Mouse (Mus musculus) intestine, embryonic 16.5 days (tissue): Measurements from ENCODE around the gene Hdac2. TPM values are rescaled to one million over a fixed set of nuclear protein-coding genes. Genes with fewer than 3 reads are reported as not detected.

Experiments
- ATAC-seq: fragments of 200-750 bp; cut with Nextera tagmentation; 2 replicates; pipeline ENCODE4 v1.8.0; 2017; ENCODE audit warnings: moderate TSS enrichment, moderate library complexity
- H3K27ac ChIP-seq: fragments of 300-500 bp; sonication (generic); 2 replicates; pipeline ENCODE4 v1.5.1; 2014; ENCODE audit warnings: mild to moderate bottlenecking, low read length
- H3K27me3 ChIP-seq: fragments of 300-500 bp; sonication (generic); replicated peaks from 2 replicates; pipeline ENCODE4 v1.6.1; 2014; ENCODE audit warnings: low read length, control low read depth, mixed read lengths; ENCODE audit not compliant: control insufficient read depth, insufficient read depth
- H3K36me3 ChIP-seq: fragments of 300-500 bp; sonication (generic); 2 replicates; pipeline ENCODE4 v1.6.1; 2014; ENCODE audit warnings: low read length, control low read depth; ENCODE audit not compliant: control insufficient read depth, insufficient read depth
- H3K4me1 ChIP-seq: fragments of 300-500 bp; sonication (generic); 2 replicates; pipeline ENCODE4 v1.6.1; 2014; ENCODE audit warnings: low read length, control low read depth, mixed read lengths; ENCODE audit not compliant: control insufficient read depth, insufficient read depth
- H3K4me2 ChIP-seq: fragments of 300-500 bp; sonication (generic); 2 replicates; pipeline ENCODE4 v1.6.1; 2014; ENCODE audit warnings: low read depth, low read length, control low read depth
- H3K4me3 ChIP-seq: fragments of 300-500 bp; sonication (generic); 2 replicates; pipeline ENCODE4 v1.5.1; 2014; ENCODE audit warnings: mild to moderate bottlenecking, low read length
- H3K9ac ChIP-seq: fragments of 300-500 bp; sonication (generic); 2 replicates; pipeline ENCODE4 v1.6.1; 2014; ENCODE audit warnings: low read depth, low read length
- H3K9me3 ChIP-seq: fragments of 300-500 bp; sonication (generic); 2 replicates; pipeline ENCODE4 v1.6.1; 2016; ENCODE audit warnings: low read length, control low read depth; ENCODE audit not compliant: control insufficient read depth
- WGBS: fragments of 180-500 bp; shearing (Covaris S2); extraction: QIAGEN DNeasy Blood & Tissue Kit; methylation state at CpG from one replicate; pipeline ENCODE4 v1.1.7; 2014; 5-methylcytosine and 5-hydroxymethylcytosine counted together
- polyA plus RNA-seq: library from polyadenylated mRNA; unstranded; fragments of >200 nt; fragmentation: Nextera tagmentation; extraction: Ambion mirVana; gene quantifications from 2 replicates; pipeline ENCODE4 v1.2.1, GENCODE M21; 2015

Hdac2 gene
- polyA plus RNA-seq, 1 experiment from 2014 or later = 136 TPM

DNA sequence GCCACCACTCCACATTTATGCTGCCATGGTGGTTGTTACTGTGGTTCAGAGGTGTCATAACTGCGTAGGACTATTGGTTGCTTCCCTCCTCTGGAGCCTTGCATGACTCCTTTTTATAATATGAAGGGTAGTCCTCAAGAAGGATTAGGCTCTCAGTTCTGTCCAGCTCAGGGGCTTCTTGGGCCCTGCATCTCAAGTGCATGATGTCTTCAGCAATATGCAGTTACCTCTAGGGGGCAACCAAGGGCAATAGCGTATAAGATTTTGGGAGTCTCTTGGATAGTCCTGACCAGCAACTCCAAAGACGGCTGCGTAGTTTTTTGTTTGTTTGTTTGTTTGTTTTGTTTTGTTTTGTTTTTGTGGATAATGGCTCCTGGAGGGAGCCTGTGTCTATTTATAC lies 7.5 kb downstream of the Hdac2 start:
- Histone ChIP-seq H3K4me1 (no peaks in the 10 kb centered on the region), H3K27me3 (no peaks in the 10 kb centered on the region), H3K9me3 (peaks cover 6% of the 10 kb centered on the region; the same call in 1 of the 2 replicates), H3K9ac (no peak overlapping the region), H3K4me2 (no peak overlapping the region), H3K36me3 (no peaks in the 10 kb centered on the region), H3K27ac (no peak overlapping the region), H3K4me3 (no peak overlapping the region)
- no peak for ATAC-seq
- 92% methylated on average over 4 of the region's 4 CpGs for WGBS

DNA sequence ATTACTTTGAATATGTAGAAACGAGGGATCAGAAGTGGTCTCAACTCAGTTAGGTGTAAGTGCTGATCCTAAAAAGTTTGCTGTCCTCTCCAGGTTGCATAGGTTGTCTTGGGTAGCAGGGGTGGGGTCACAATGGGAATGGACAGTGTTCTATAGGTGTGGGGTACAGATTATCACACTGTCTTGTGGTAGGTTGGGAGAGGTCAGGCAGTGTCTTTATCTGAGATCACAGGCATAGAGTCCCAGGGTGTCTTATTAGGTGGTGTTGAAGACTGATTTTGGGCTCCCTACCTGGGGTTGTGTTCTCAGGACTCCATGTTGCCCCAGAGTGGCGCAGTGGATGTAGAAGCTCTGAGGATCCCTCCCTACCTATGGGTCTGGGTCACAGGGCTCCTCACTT lies 17.8 kb downstream of the Hdac2 start:
- Histone ChIP-seq H3K4me1 (no peaks in the 10 kb centered on the region), H3K4me3 (no peak overlapping the region)

DNA sequence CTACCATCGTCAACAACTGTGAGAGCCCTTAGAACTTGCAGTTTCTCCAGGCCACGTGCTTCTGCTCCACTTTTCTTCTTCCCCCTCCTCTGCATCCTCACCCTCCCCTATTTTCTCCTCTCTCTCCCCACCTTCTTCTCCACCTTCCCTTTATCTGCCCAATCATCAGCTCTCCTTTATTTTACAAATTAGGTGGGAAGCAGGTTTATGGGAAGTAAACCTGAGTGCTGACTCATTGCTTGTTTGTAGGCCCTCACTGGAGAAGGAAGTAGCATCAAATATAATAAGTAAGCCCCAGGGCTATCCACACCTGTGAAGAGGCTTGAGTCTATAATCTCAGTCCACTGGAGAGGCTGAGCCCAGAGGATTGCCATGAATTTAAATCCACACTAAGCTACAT lies 26.5 kb downstream of the Hdac2 start:
- Histone ChIP-seq H3K4me2 (no peak overlapping the region), H3K4me3 (no peak overlapping the region), H3K36me3 (peaks cover 9% of the 10 kb centered on the region; the same call in 1 of the 2 replicates), H3K9me3 (no peaks in the 10 kb centered on the region), H3K4me1 (no peaks in the 10 kb centered on the region), H3K27ac (no peak overlapping the region), H3K9ac (no peak overlapping the region), H3K27me3 (no peaks in the 10 kb centered on the region)
- 96% methylated on average over 2 of the region's 2 CpGs for WGBS
- no peak for ATAC-seq

More for the DNA sequence above, 17.8 kb downstream of the Hdac2 start:
- Histone ChIP-seq H3K9me3 (no peaks in the 10 kb centered on the region), H3K27ac (no peak overlapping the region), H3K27me3 (no peaks in the 10 kb centered on the region), H3K36me3 (peaks cover 16% of the 10 kb centered on the region; the same call in 1 of the 2 replicates), H3K4me2 (no peak overlapping the region), H3K9ac (no peak overlapping the region)
- ATAC-seq = no peak
- WGBS = 96% methylated on average over 2 of the region's 2 CpGs

DNA sequence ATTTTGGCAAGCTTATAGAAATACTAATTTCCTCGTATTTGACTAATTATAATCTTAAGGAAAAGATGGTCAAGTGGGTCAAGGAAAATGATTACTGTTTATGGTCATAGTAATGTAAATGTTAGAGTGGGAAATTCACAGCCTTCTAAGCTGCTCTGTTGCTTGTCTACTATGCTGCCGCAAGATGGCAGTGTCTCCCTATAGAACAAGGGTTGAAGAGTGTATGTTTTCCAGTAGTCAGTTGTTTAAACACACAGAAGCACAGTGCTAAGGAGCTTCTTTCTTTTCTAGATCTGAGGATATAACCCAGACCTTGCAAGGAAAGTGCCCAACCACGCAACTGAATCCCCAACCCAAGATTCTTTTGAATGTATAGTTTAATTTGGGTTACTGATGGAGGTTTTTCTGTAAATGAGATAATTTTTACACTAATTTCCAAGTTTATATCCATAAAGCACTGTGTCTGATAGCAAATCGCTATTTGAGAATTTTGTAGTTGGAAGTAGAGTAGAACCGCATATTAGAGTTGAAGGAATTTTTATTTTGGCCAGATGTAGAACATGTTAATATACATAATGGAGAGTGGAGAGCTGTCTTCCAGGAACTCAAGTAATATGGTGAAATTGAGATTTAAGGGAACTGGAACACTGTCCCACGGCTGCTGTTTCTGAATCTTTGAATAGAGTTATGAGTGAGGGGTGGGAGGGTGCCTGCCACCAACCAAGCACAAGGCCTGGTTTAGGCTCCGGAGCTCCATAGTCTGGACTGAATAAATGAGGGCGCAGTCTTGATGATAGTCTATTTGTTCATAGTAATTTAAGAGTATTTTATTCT lies 40.1 kb downstream of the Hdac2 start:
- H3K36me3 ChIP-seq = no peaks in the 10 kb centered on the region
- H3K4me2 ChIP-seq = no peak overlapping the region
- no peak overlapping the region for H3K27ac ChIP-seq
- H3K9ac ChIP-seq = no peak overlapping the region
- H3K4me3 ChIP-seq = no peak overlapping the region
- 51% methylated on average over 8 of the region's 8 CpGs for WGBS
- H3K9me3 ChIP-seq = no peaks in the 10 kb centered on the region
- H3K27me3 ChIP-seq = no peaks in the 10 kb centered on the region
- H3K4me1 ChIP-seq = no peaks in the 10 kb centered on the region
- ATAC-seq = peak; percentile 80

DNA sequence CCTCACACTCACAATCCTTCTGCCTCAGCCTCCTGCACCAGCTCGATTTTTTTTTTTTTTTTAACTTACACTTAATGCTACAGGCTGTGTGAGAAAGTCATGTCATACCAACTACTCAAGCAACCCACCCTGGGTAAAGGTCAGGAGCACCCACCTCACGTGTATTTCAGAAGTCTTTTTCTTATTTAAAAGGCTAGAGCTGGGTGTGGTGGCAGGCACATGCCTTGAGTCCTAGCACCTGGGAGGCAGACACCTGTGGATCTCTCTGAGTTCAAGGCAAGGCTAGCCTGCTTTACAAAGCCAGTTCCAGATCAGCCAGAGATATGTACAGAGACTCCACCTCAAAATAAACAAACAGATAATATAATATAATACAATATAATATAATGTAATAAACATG lies 41.4 kb downstream of the Hdac2 start:
- H3K9ac ChIP-seq = no peak overlapping the region
- no peaks in the 10 kb centered on the region for H3K36me3 ChIP-seq
- no peak overlapping the region for H3K4me3 ChIP-seq
- 54% methylated on average over 2 of the region's 2 CpGs for WGBS
- no peaks in the 10 kb centered on the region for H3K4me1 ChIP-seq
- no peaks in the 10 kb centered on the region for H3K27me3 ChIP-seq
- no peak overlapping the region for H3K27ac ChIP-seq
- H3K4me2 ChIP-seq = no peak overlapping the region
- no peaks in the 10 kb centered on the region for H3K9me3 ChIP-seq
- ATAC-seq = peak; percentile 48; the same call in 1 of the 2 replicates

DNA sequence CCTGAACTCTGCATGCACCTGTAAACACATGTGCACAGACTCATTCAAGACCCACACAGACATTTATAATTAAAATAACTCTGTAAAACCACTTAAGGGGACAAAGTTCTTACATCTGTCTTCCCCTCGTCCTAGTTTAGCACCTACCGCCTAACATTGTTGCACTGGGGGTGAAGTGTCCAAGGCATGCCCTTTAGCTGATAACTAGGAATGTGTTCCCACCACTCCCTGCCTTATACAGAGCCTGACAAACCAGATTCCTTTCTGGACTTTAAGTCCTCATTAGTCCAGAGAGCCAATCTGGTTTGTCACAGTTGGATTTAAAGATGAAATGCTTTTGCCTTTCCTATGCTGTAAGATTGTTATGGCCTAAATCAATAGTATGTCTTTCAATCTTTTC lies 41.9 kb downstream of the Hdac2 start:
- Histone ChIP-seq H3K4me3 (no peak overlapping the region), H3K4me1 (no peaks in the 10 kb centered on the region), H3K36me3 (no peaks in the 10 kb centered on the region), H3K9ac (no peak overlapping the region), H3K4me2 (no peak overlapping the region), H3K27ac (no peak overlapping the region), H3K27me3 (no peaks in the 10 kb centered on the region), H3K9me3 (no peaks in the 10 kb centered on the region)
- 51% methylated on average over 2 of the region's 2 CpGs for WGBS
- ATAC-seq = peak; percentile 67; the same call in 1 of the 2 replicates

DNA sequence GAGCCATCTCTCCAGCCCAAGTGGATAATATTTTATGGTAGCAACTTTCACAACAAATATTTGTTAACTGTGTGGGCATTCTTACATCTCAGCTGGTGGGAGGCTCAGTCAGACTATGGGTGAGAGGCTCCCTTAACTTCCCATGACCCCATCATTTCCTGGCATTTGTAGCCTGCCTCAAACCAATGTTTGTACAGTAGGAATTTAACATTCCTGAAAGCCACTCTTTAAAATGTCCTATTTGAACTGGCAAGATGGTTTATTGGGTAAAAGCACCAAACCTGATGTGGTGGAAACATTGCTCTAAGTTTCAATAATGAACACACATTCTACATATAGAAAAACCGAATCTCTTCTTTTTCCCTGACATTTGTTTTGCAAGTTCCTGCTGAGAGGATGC lies 50.0 kb downstream of the Hdac2 start:
- H3K9ac ChIP-seq = no peak overlapping the region
- H3K27ac ChIP-seq = no peak overlapping the region
- no peak for ATAC-seq
- no peaks in the 10 kb centered on the region for H3K27me3 ChIP-seq
- no peaks in the 10 kb centered on the region for H3K9me3 ChIP-seq
- no peak overlapping the region for H3K4me3 ChIP-seq
- 59% methylated on average over 1 of the region's 1 CpGs for WGBS
- no peaks in the 10 kb centered on the region for H3K4me1 ChIP-seq
- H3K36me3 ChIP-seq = no peaks in the 10 kb centered on the region
- no peak overlapping the region for H3K4me2 ChIP-seq

DNA sequence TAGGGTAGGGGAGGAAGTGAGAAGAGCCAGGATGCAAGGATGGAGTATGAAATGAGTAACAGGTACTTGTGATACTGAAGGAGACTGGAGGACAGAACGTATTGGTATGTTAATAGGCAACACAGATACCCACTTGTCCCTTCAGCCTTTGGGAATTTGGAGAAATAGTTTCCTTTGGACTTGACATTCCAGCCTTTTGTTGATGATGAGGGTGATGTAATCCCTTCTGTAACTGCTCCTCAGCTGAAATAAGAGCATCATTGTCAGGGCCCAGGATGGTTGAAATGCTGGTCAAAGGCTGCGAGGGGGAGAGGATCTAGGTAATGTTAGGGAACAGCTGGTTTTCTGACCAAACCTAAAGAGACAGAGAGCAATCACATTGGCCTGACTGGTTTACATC lies 54.3 kb downstream of the Hdac2 start:
- Histone ChIP-seq H3K9me3 (no peaks in the 10 kb centered on the region), H3K4me1 (no peaks in the 10 kb centered on the region), H3K36me3 (no peaks in the 10 kb centered on the region), H3K27me3 (no peaks in the 10 kb centered on the region), H3K4me2 (no peak overlapping the region), H3K9ac (no peak overlapping the region), H3K27ac (no peak overlapping the region), H3K4me3 (no peak overlapping the region)
- 77% methylated on average over 2 of the region's 2 CpGs for WGBS
- no peak for ATAC-seq

DNA sequence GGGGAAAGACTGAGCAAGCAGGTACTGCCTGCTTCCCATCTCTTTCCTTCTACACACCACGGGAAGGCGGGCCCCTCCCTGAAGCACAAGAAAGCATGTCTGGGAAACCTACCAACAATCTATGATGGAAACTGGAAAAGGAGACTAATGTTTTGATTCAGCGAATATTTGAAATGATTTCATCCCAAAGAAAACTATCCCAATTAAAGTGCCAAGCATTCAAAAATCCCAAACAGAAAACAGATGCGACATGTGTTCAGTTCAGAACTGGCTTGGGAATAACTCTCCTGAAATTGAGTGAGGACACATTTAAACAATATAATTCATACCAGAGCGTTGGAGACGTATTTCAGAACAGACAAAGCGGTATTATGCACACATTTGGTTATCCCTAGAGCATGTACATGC lies 60.8 kb downstream of the Hdac2 start:
- Histone ChIP-seq H3K4me1 (no peaks in the 10 kb centered on the region), H3K4me2 (no peak overlapping the region), H3K9ac (no peak overlapping the region), H3K27me3 (no peaks in the 10 kb centered on the region), H3K4me3 (no peak overlapping the region), H3K27ac (no peak overlapping the region), H3K9me3 (no peaks in the 10 kb centered on the region), H3K36me3 (no peaks in the 10 kb centered on the region)
- ATAC-seq = no peak
- 67% methylated on average over 7 of the region's 7 CpGs for WGBS
